ENCODE assay signal across 21 mouse cellular contexts in genomic region chr10:121412824-121413223, GRCm38 (mm10). TPM values are rescaled to one million over a fixed set of nuclear protein-coding genes. Genes with fewer than 3 reads are reported as not detected.
DNase-seq lines count a peak whose midpoint lies in the region; ATAC-seq and TF ChIP-seq lines count a peak whose summit lies in the region.
"Had no signal": no experiment of that assay in that cellular context is flagged by ENCODE, and none has a peak within 500 bp of the region (broad histone marks: within the 10 kb centered on the region; RNA-seq: fewer than 3 reads in every experiment).

No protein-coding gene starts in this region.

- no peak overlapping the region for H3K9ac ChIP-seq in heart, embryonic 16.5 days (ENCODE audit: low read length)
- no peak overlapping the region for H3K9ac ChIP-seq in kidney, embryonic 16.5 days (replicated peaks; ENCODE audit: low read length)
- no peak overlapping the region for H3K9ac ChIP-seq in midbrain, postnatal 0 days (replicated peaks; ENCODE audit: low read length, poor library complexity, severe bottlenecking)
- no peak overlapping the region for H3K9ac ChIP-seq in limb, embryonic 15.5 days
- H3K9ac ChIP-seq: embryonic facial prominence, embryonic 13.5 days; heart, embryonic 15.5 days; hindbrain, embryonic 14.5 days had no signal

- H3K4me1 ChIP-seq in heart, embryonic 16.5 days (ENCODE audit: control insufficient read depth, insufficient read depth, low read length) = no peaks in the 10 kb centered on the region
- peaks cover 34% of the 10 kb centered on the region for H3K4me1 ChIP-seq in kidney, embryonic 16.5 days (ENCODE audit: insufficient read depth, low read length)
- peaks cover 12% of the 10 kb centered on the region for H3K4me1 ChIP-seq in midbrain, embryonic 10.5 days
- no peaks in the 10 kb centered on the region for H3K4me1 ChIP-seq in midbrain, postnatal 0 days (ENCODE audit: insufficient read depth, low read length)
- H3K4me1 ChIP-seq in limb, embryonic 15.5 days = 0 out of 2 replicates have a peak, but pooled peaks cover 5% of the 10 kb centered on the region
- H3K4me1 ChIP-seq: heart, embryonic 15.5 days had no signal

- ATAC-seq in heart, embryonic 16.5 days (replicated peaks; ENCODE audit: extremely low read depth, insufficient read depth, low FRiP score) = no peak
- ATAC-seq in kidney, embryonic 16.5 days (ENCODE audit: low FRiP score, low TSS enrichment) = no peak
- ATAC-seq in midbrain, postnatal 0 days (ENCODE audit: low FRiP score) = no peak
- no peak for ATAC-seq in limb, embryonic 15.5 days (ENCODE audit: insufficient number of reproducible peaks, low FRiP score, low TSS enrichment, low read depth)
- ATAC-seq: forebrain, embryonic 14.5 days had no signal

- no peaks in the 10 kb centered on the region for H3K9me3 ChIP-seq in heart, embryonic 16.5 days (replicated peaks; ENCODE audit: control insufficient read depth, low read length)
- no peaks in the 10 kb centered on the region for H3K9me3 ChIP-seq in kidney, embryonic 16.5 days (ENCODE audit: low read length)
- no peaks in the 10 kb centered on the region for H3K9me3 ChIP-seq in midbrain, embryonic 10.5 days (replicated peaks)
- H3K9me3 ChIP-seq in midbrain, postnatal 0 days (ENCODE audit: low read length) = no peaks in the 10 kb centered on the region
- no peaks in the 10 kb centered on the region for H3K9me3 ChIP-seq in limb, embryonic 15.5 days
- H3K9me3 ChIP-seq: embryonic facial prominence, embryonic 13.5 days; heart, embryonic 15.5 days had no signal

- TF ChIP-seq CTCF in midbrain, postnatal 0 days (IDR thresholded peaks at IDR 0.05) = no peak

- intact Hi-C loops in heart, postnatal 14 days (cut with DNase I) = no loop called here

- no peak overlapping the region for H3K4me2 ChIP-seq in heart, embryonic 16.5 days (ENCODE audit: low read depth, low read length)
- no peak overlapping the region for H3K4me2 ChIP-seq in kidney, embryonic 16.5 days (replicated peaks; ENCODE audit: low read depth, low read length)
- H3K4me2 ChIP-seq in midbrain, postnatal 0 days (ENCODE audit: low read depth, low read length, poor library complexity, severe bottlenecking) = no peak overlapping the region
- H3K4me2 ChIP-seq in limb, embryonic 15.5 days = no peak overlapping the region
- H3K4me2 ChIP-seq: embryonic facial prominence, embryonic 13.5 days; heart, embryonic 15.5 days; hindbrain, embryonic 14.5 days; liver, embryonic 11.5 days had no signal

- H3K36me3 ChIP-seq in heart, embryonic 16.5 days (ENCODE audit: control insufficient read depth, insufficient read depth) = peaks cover 41% of the 10 kb centered on the region
- H3K36me3 ChIP-seq in kidney, embryonic 16.5 days (ENCODE audit: insufficient read depth, low read length) = peaks cover 25% of the 10 kb centered on the region
- H3K36me3 ChIP-seq in midbrain, embryonic 10.5 days = peaks cover 17% of the 10 kb centered on the region
- no peaks in the 10 kb centered on the region; the same call in 1 of the 2 replicates for H3K36me3 ChIP-seq in midbrain, postnatal 0 days (ENCODE audit: insufficient read depth, low read length)
- peaks cover 48% of the 10 kb centered on the region for H3K36me3 ChIP-seq in limb, embryonic 15.5 days

- DNase-seq in heart, postnatal 14 days = no peak
- DNase-seq in kidney, adult 18-20 months = no peak
- no peak for DNase-seq in midbrain, embryonic 10.5 days (ENCODE audit: low spot score)
- DNase-seq in midbrain, postnatal 0 days (ENCODE audit: low spot score) = no peak
- DNase-seq in adrenal gland, postnatal 36 days = no peak
- DNase-seq: adrenal gland, postnatal 14 days; cerebellum, adult 11-12 months; cerebellum, postnatal 14 days; gastrocnemius, postnatal 25 days; lung, postnatal 36 days; retina, postnatal 1 day; thymus, adult 2 months had no signal

- no peak overlapping the region for H3K4me3 ChIP-seq in heart, embryonic 16.5 days (ENCODE audit: low read length)
- H3K4me3 ChIP-seq in kidney, embryonic 16.5 days (ENCODE audit: low read length) = no peak overlapping the region
- no peak overlapping the region for H3K4me3 ChIP-seq in midbrain, embryonic 10.5 days
- H3K4me3 ChIP-seq in midbrain, postnatal 0 days (ENCODE audit: low read depth, low read length) = no peak overlapping the region
- H3K4me3 ChIP-seq in limb, embryonic 15.5 days = no peak overlapping the region
- H3K4me3 ChIP-seq: embryonic facial prominence, embryonic 13.5 days; heart, embryonic 15.5 days; layer of hippocampus, adult 2 months had no signal

- WGBS in heart, embryonic 16.5 days = 78% methylated on average over 17 of the region's 17 CpGs
- 85% methylated on average over 17 of the region's 17 CpGs for WGBS in kidney, embryonic 16.5 days
- 90% methylated on average over 17 of the region's 17 CpGs for WGBS in midbrain, embryonic 10.5 days
- WGBS in midbrain, postnatal 0 days = 88% methylated on average over 17 of the region's 17 CpGs
- 87% methylated on average over 17 of the region's 17 CpGs for WGBS in limb, embryonic 15.5 days

- H3K27ac ChIP-seq in heart, embryonic 16.5 days (ENCODE audit: low read length) = peak overlapping the region; percentile 51; the same call in 1 of the 2 replicates
- H3K27ac ChIP-seq in kidney, embryonic 16.5 days (ENCODE audit: low read length) = peak overlapping the region; percentile 51; the same call in 1 of the 2 replicates
- peak overlapping the region; percentile 53; the same call in 1 of the 2 replicates for H3K27ac ChIP-seq in midbrain, embryonic 10.5 days (replicated peaks)
- H3K27ac ChIP-seq in midbrain, postnatal 0 days (ENCODE audit: low read depth, low read length) = no peak overlapping the region
- peak overlapping the region; percentile 27; the same call in 1 of the 2 replicates for H3K27ac ChIP-seq in limb, embryonic 15.5 days
- H3K27ac ChIP-seq: embryonic facial prominence, embryonic 13.5 days; heart, embryonic 15.5 days; hindbrain, embryonic 14.5 days; layer of hippocampus, adult 2 months had no signal

- no peaks in the 10 kb centered on the region for H3K27me3 ChIP-seq in heart, embryonic 16.5 days (ENCODE audit: control insufficient read depth, insufficient read depth, low read length)
- no peaks in the 10 kb centered on the region for H3K27me3 ChIP-seq in kidney, embryonic 16.5 days (ENCODE audit: insufficient read depth, low read length)
- no peaks in the 10 kb centered on the region for H3K27me3 ChIP-seq in midbrain, embryonic 10.5 days (ENCODE audit: low read depth, poor library complexity, severe bottlenecking)
- H3K27me3 ChIP-seq in midbrain, postnatal 0 days (ENCODE audit: insufficient read depth, low read length) = no peaks in the 10 kb centered on the region
- no peaks in the 10 kb centered on the region for H3K27me3 ChIP-seq in limb, embryonic 15.5 days
- H3K27me3 ChIP-seq: embryonic facial prominence, embryonic 13.5 days; heart, embryonic 15.5 days had no signal

RNA-seq across cellular contexts. Expression of gene Gns, which starts 47.9 kb away (rescaled TPM):
- 29.0 and 31.9 TPM in 2 replicates for polyA plus RNA-seq in heart, embryonic 16.5 days (2015; fragmentation: Nextera tagmentation; extraction: Ambion mirVana)
- total RNA-seq in heart, postnatal 14 days (2021) = 10 to 100 TPM; 64.2 to 74.3 TPM
- polyA plus RNA-seq in kidney, embryonic 16.5 days (2015; fragmentation: Nextera tagmentation; extraction: Ambion mirVana) = 52.4 and 58.5 TPM in 2 replicates
- 35.8 and 36.4 TPM in 2 replicates for polyA plus RNA-seq in midbrain, embryonic 10.5 days (2016; fragmentation: Nextera tagmentation; extraction: Ambion mirVana)
- 66.4 and 84.3 TPM in 2 replicates for total RNA-seq in midbrain, postnatal 0 days (2014; rRNA removed)
- polyA plus RNA-seq in midbrain, postnatal 0 days (2015; fragmentation: Nextera tagmentation; extraction: Ambion mirVana) = 37.7 and 40.4 TPM in 2 replicates
- polyA plus RNA-seq in limb, embryonic 15.5 days (2015; fragmentation: Nextera tagmentation; extraction: Ambion mirVana) = 46.0 and 47.6 TPM in 2 replicates
- 100 to 1,000 TPM; 159 to 213 TPM for total RNA-seq in adrenal gland, postnatal 36 days (2021)
